Mouse (Mus musculus) E14TG2a.4 (cell line): ENCODE measurements at regions not wholly inside any gene's neighbourhood (a gene's known extent, or its start where the extent isn't known, plus 50 kb on each side); places are given as distances from the start of the nearest gene placed in this dataset.

ENCODE experiments used
- H3K27me3 ChIP-seq: 2 replicates; pipeline ENCODE4 v1.6.1; 2014; ENCODE audit warnings: low read length, control low read depth; ENCODE audit not compliant: insufficient read depth
- H3K36me3 ChIP-seq: 2 replicates; pipeline ENCODE4 v1.6.1; 2014; ENCODE audit warnings: low read length, control low read depth; ENCODE audit not compliant: insufficient read depth
- H3K4me1 ChIP-seq: replicated peaks from 2 replicates; pipeline ENCODE4 v1.6.1; 2014; ENCODE audit warnings: low read depth, low read length, control low read depth
- H3K4me3 ChIP-seq: replicated peaks from 2 replicates; pipeline ENCODE4 v1.5.1; 2014; ENCODE audit warnings: mild to moderate bottlenecking, low read length
- H3K9me3 ChIP-seq: 2 replicates; pipeline ENCODE4 v1.6.1; 2014; ENCODE audit warnings: low read length, control low read depth
- CTCF ChIP-seq: conservative IDR thresholded peaks from 2 replicates; pipeline ENCODE4 v1.5.1; 2014; ENCODE audit warnings: low read length
- NANOG ChIP-seq: IDR thresholded peaks from 2 replicates; pipeline ENCODE4 v1.6.1; 2014; ENCODE audit warnings: borderline replicate concordance, low read length, mixed read lengths
- POU5F1 ChIP-seq: IDR thresholded peaks from 2 replicates; pipeline ENCODE4 v1.6.1; 2014; ENCODE audit warnings: low read length, borderline replicate concordance

DNA sequence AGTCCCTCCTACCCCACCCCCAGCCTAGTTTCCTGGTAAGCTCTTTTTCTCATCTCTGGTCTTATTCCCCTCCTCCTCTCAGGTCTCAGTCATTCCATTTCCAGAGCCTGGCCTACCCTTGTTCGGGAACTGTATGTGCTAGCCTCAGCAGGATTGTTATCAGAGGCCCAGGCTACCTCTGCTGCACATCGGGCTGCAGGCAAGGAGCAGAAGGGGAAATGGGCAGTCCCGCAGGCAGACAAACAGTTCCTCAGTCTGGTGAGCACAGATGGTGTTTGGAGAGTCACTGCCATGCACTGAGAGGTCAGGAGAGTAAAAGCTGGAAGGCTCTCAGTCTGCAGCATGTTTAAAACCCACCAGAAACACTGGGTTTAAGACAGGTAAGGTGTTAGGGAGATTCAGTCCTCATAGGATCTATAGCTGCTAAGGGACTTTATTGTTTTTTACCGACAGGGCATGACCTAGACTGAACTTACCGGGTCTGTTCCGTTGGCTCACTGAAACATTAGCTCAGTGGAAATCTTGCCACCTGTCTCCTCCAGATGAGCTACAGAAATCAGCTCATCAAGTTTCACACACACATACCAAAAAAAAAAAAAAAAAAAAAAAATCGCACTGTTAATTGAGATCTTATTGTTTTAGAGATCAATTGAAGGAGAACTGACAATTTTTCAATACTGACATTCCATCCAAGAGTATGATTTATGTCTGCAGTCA is 74.2 kb upstream of the Eed start:
- Histone ChIP-seq H3K9me3 (no peaks in the 10 kb centered on the region), H3K27me3 (peaks cover 5% of the 10 kb centered on the region), H3K36me3 (no peaks in the 10 kb centered on the region), H3K4me3 (no peak overlapping the region), H3K4me1 (peaks cover 14% of the 10 kb centered on the region)
- no peak for TF ChIP-seq POU5F1

DNA sequence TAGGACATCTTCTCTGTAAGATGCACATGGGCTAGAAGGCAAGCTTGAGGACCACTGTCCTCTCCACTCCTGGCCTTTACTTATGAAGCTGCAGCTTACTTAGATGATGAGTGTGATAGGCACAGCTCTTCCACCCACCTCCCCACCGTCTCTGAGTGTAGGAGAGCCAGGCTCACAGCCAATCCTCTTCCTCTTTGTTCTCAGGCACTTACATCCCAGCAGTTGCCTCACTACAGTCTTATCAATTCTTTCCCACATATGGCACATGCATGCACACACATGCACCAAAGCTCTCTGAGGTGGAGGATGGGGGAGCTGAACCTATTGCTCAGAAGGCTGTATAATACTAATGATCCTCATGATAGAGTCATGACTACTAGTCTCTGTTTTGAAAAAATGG is 72.1 kb upstream of the Picalm start:
- Histone ChIP-seq H3K4me3 (no peak overlapping the region), H3K4me1 (peaks cover 26% of the 10 kb centered on the region), H3K9me3 (no peaks in the 10 kb centered on the region), H3K27me3 (peaks cover 5% of the 10 kb centered on the region), H3K36me3 (no peaks in the 10 kb centered on the region)
- TF ChIP-seq POU5F1: no peak
- no peak for TF ChIP-seq CTCF
- TF ChIP-seq NANOG: no peak

DNA sequence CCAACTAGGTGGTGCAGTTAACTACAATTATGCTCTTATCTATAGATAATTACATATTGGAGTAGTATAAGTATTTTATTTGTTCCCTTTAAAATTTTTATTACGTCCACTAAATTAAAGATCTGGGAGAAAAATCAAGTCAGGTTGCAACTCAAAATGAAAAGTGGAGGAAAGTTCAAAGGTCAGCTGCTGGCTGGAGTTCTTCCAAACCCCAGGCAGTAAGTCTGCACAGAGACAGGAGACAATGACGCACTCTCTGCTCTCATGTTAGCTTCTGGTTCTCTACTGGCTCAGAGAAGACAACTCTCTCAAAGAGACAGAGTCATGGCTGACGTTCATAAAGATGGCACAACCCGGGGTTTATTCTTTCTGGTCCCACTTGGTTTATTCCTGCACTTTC is 71.4 kb upstream of the Picalm start:
- Histone ChIP-seq H3K36me3 (no peaks in the 10 kb centered on the region), H3K9me3 (no peaks in the 10 kb centered on the region), H3K4me3 (no peak overlapping the region), H3K27me3 (peaks cover 5% of the 10 kb centered on the region), H3K4me1 (peaks cover 26% of the 10 kb centered on the region)
- TF ChIP-seq NANOG (no peak), CTCF (no peak), POU5F1 (no peak)

DNA sequence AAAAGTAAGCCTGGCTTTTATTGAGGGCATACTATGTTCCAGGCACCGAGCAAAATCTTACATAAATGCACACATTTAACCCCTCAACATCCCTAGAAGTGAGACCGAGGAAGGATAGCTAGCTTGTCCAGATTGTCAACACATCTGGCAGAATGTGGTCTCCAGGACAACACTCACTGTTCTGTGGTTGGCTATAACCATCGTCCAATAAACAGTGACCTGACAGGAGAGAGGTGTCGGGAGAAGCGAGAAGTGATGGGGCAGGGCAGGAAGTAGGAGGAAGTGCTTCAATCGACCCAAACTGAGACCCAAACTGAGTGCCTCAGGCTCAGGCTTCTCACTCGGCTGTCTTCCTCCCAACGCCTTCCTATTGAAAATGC is 70.8 kb upstream of the Picalm start:
- Histone ChIP-seq H3K27me3 (peaks cover 5% of the 10 kb centered on the region; the same call in 1 of the 2 replicates), H3K4me1 (peaks cover 26% of the 10 kb centered on the region), H3K4me3 (no peak overlapping the region), H3K36me3 (no peaks in the 10 kb centered on the region), H3K9me3 (no peaks in the 10 kb centered on the region)
- TF ChIP-seq CTCF (no peak), POU5F1 (no peak), NANOG (no peak)

DNA sequence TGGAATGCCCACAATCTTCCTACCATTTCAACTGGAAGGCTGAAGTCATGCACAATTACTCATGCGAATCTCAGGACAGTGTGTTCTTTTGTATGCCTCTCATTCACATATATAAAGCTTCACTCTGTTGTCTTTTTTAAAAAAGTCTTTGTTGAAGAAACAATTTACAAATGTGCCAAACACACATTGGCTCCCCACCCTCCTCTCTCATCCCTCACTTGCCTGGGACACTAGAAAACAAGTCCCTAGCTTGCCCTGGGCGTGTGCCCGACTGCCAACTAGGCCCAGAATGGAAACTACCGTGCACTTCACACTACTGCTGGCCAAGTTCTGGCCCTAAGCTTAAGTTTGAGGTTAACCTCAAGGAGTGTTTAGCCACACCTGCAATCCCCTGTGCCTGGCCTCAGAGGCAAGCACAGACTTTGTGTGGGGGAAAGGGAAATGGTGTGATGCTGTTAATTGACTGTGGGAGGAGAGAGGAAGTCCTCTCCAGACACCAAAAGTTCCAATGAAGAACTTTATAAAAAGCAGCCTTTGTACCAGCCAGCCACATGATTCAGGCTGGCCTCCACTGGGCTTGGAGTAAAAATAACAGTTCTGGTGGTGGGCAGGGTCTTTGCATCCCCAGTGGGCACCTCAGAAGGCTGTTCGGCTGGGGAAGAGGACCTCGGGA is 70.2 kb upstream of the Picalm start:
- TF ChIP-seq NANOG (no peak), CTCF (no peak), POU5F1 (no peak)
- 0 out of 2 replicates have a peak, but pooled peaks cover 5% of the 10 kb centered on the region for H3K27me3 ChIP-seq
- H3K4me1 ChIP-seq: peaks cover 23% of the 10 kb centered on the region
- no peak overlapping the region for H3K4me3 ChIP-seq
- no peaks in the 10 kb centered on the region for H3K9me3 ChIP-seq
- H3K36me3 ChIP-seq: no peaks in the 10 kb centered on the region

DNA sequence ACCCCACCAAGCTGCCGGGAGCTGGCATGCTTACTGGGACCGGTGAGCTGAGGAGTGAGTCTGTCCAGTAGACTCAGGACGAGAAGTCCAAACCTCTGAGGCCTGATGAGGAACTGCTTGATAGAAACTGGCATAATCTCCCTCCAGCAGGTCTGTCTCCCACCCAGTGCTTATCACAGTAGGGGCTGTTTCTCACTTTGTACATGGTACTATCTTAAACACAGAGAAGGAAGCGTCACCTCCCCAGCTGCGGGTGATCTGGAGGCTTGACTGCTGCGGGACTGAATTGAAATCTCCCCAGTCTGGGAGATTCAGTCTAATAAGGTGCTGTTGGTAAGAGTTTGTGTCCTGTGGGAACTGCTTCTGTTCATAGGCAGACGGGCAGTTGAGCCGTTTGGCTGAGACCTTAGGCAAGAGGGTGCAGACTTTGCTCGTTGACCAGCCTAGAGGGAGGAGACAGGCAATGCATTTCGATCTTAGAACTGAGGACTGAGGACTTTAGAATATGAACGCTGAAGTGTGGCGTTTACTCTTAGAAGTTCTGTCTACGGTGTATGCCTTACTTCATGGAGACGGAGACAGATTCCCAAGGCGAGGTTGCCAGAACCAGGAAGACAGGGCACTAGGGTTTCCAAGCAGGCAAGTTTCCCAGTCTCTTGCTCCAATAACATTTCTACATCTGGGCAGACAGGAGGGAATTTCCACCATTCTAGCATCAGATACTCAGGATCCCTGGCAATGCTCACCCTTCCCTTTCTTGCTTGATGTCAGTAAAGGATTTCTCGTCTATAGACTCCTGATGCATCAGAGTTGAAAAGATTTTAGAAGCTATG is 69.5 kb upstream of the Picalm start:
- TF ChIP-seq POU5F1: no peak
- H3K27me3 ChIP-seq: 0 out of 2 replicates have a peak, but pooled peaks cover 5% of the 10 kb centered on the region
- peaks cover 21% of the 10 kb centered on the region for H3K4me1 ChIP-seq
- no peak overlapping the region for H3K4me3 ChIP-seq
- no peaks in the 10 kb centered on the region for H3K36me3 ChIP-seq
- no peaks in the 10 kb centered on the region for H3K9me3 ChIP-seq

DNA sequence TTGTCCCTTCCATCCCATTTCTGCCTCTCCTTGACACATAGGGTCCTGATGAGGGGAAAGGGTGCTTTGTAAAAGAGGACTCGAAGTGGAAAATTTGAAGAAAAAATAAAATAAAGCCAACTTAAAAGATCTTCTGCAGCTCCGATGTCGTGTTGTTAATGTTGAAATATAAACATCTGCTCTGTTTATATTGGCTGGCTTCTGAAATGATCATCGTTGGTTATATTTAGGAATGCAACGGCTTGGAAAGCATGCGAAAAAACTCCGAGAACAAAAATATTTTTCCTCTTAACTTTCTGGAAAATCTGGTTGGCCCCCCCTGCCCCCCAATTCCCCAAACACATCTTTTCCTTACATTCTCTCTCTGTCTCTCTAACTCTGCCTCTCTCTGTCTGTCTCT is 68.3 kb upstream of the Picalm start:
- H3K9me3 ChIP-seq: no peaks in the 10 kb centered on the region
- H3K4me3 ChIP-seq: no peak overlapping the region
- H3K4me1 ChIP-seq: peaks cover 21% of the 10 kb centered on the region
- H3K36me3 ChIP-seq: no peaks in the 10 kb centered on the region
- TF ChIP-seq POU5F1: no peak
- no peak for TF ChIP-seq NANOG
- no peak for TF ChIP-seq CTCF
- H3K27me3 ChIP-seq: 0 out of 2 replicates have a peak, but pooled peaks cover 11% of the 10 kb centered on the region

DNA sequence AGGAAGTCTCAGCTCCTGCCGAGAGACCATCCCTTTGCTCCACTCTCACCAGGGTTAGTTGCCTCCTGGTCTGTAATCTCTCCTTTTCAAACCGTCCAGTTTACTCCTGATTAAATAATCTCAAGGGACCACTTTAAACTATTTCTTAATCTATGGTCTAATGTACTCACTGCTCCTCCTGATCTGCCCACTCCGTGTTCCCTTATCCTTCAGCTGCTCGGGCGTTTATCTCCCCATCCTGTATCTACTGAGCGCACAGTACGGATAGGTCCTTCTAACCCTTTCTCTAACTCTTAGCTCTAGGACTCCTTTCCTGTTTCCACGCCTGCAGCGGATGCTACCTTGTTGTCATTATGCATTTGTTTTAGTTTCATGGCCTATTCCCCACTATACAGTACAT is 67.1 kb upstream of the Picalm start:
- H3K4me3 ChIP-seq: no peak overlapping the region
- H3K9me3 ChIP-seq: no peaks in the 10 kb centered on the region
- no peaks in the 10 kb centered on the region for H3K36me3 ChIP-seq
- H3K27me3 ChIP-seq: 0 out of 2 replicates have a peak, but pooled peaks cover 11% of the 10 kb centered on the region
- H3K4me1 ChIP-seq: peaks cover 21% of the 10 kb centered on the region
- TF ChIP-seq CTCF (no peak), POU5F1 (no peak)

DNA sequence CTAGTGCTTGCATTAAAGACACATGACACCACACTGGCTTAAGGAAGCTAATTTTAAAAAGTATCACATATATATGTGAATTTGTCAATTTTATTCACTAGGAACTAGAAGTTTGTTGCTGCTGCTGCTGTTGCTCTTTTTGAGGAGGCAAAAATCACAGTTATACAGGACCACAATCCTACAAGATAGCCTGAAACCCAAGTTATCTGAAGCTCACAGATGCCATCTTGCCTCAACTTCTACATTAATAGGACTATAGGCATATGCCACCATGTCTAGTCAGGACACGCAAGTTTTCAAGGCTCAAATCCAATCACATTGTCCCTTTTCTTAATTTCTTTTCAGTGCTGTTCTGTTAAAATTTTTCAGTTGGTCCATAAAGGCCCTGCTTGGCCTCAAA is 65.8 kb upstream of the Picalm start:
- H3K4me3 ChIP-seq: no peak overlapping the region
- H3K4me1 ChIP-seq: peaks cover 20% of the 10 kb centered on the region
- no peaks in the 10 kb centered on the region for H3K9me3 ChIP-seq
- H3K27me3 ChIP-seq: 0 out of 2 replicates have a peak, but pooled peaks cover 9% of the 10 kb centered on the region
- TF ChIP-seq CTCF (no peak), POU5F1 (no peak), NANOG (no peak)
- no peaks in the 10 kb centered on the region for H3K36me3 ChIP-seq
